Mouse (Mus musculus) G1E (cell line): ENCODE data around the gene Dtx2. TPM values are rescaled to one million over a fixed set of nuclear protein-coding genes. Genes with fewer than 3 reads are reported as not detected.

Experiments
- ATAC-seq: 2 replicates; pipeline ENCODE4 v1.8.0; 2016; ENCODE audit warnings: mild to moderate bottlenecking; ENCODE audit not compliant: insufficient number of reproducible peaks, poor library complexity, low FRiP score, severe bottlenecking; ENCODE audit errors: extremely low read depth
- DNase-seq: peaks from one replicate; pipeline ENCODE4 v3.0.0; 2012; ENCODE audit warnings: low spot score
- H3K27me3 ChIP-seq: 2 replicates; pipeline ENCODE4 v1.6.1; 2012; ENCODE audit warnings: mild to moderate bottlenecking, low read length, inconsistent platforms; ENCODE audit not compliant: insufficient read depth
- H3K36me3 ChIP-seq: replicated peaks from 2 replicates; pipeline ENCODE3; 2012; ENCODE audit warnings: mild to moderate bottlenecking, inconsistent platforms
- H3K4me1 ChIP-seq: 2 replicates; pipeline ENCODE4 v1.6.1; 2012; ENCODE audit warnings: low read depth, low read length, inconsistent platforms, mixed read lengths; ENCODE audit not compliant: insufficient read depth
- H3K4me3 ChIP-seq: 2 replicates; pipeline ENCODE4 v1.5.1; 2012; ENCODE audit warnings: low read depth, mild to moderate bottlenecking, inconsistent platforms, low read length, moderate library complexity, mixed read lengths
- H3K9me3 ChIP-seq: replicated peaks from 2 replicates; pipeline ENCODE4 v1.6.1; 2012; ENCODE audit warnings: inconsistent platforms
- CTCF ChIP-seq: IDR thresholded peaks from 2 replicates; pipeline ENCODE4 v1.5.1; 2012; ENCODE audit warnings: low read depth, low read length, inconsistent platforms, mixed read lengths
- GATA1 ChIP-seq: IDR thresholded peaks from 2 replicates; pipeline ENCODE4 v1.6.1; 2012; ENCODE audit warnings: borderline replicate concordance, low read length, inconsistent platforms, mixed read lengths
- GATA2 ChIP-seq: IDR thresholded peaks from 2 replicates; pipeline ENCODE4 v1.6.1; 2012; ENCODE audit warnings: low read depth, low read length, inconsistent platforms, borderline replicate concordance
- POLR2AphosphoS5 ChIP-seq: IDR thresholded peaks from 2 replicates; pipeline ENCODE4 v1.6.1; 2012; ENCODE audit warnings: low read depth, low read length, inconsistent platforms; ENCODE audit not compliant: insufficient replicate concordance
- TAL1 ChIP-seq: conservative IDR thresholded peaks from 2 replicates; pipeline ENCODE4 v1.6.1; 2012; ENCODE audit warnings: low read depth, low read length, inconsistent platforms, mixed read lengths
- polyA plus RNA-seq: library from polyadenylated mRNA; stranded (reverse); fragments of >175 nt; gene quantifications from 2 replicates; pipeline ENCODE4 v1.2.3, GENCODE M21; 2012
- total RNA-seq, 2 experiments: library from RNA; stranded (forward) in 1 of 2; stranded (reverse) in 1 of 2; fragments of 200-1000 nt in 1 of 2; fragments of >200 nt in 1 of 2; fragmentation: Nextera tagmentation in 1 of 2; gene quantifications; 2 replicates each; pipeline ENCODE4 v1.2.3; 2014 to 2017

Gene Dtx2
- total and polyA plus RNA-seq, 3 experiments: 5.1 to 25.6 (median 25.2) TPM

- no peaks in the 10 kb centered on the region for H3K9me3 ChIP-seq
- TF ChIP-seq GATA2: no peak
- TF ChIP-seq TAL1: no peak
- no peak for TF ChIP-seq CTCF
- TF ChIP-seq GATA1: no peak
- TF ChIP-seq POLR2AphosphoS5: no peak
- H3K4me3 ChIP-seq: no peak overlapping the region
- H3K4me1 ChIP-seq: peaks cover 5% of the 10 kb centered on the region
- no peaks in the 10 kb centered on the region for H3K36me3 ChIP-seq
- no peak for ATAC-seq
- peaks cover 17% of the 10 kb centered on the region for H3K27me3 ChIP-seq
- DNase-seq: no peak
Measured at GRCm38 (mm10) chr5:135987248-135987647, 7.4 kb upstream of the Dtx2 start.

- DNase-seq (no peak), ATAC-seq (no peak)
- H3K9me3 ChIP-seq: no peaks in the 10 kb centered on the region
- TF ChIP-seq TAL1 (no peak), GATA2 (no peak), CTCF (no peak), GATA1 (no peak), POLR2AphosphoS5 (no peak)
- H3K36me3 ChIP-seq: no peaks in the 10 kb centered on the region
- H3K4me1 ChIP-seq: peaks cover 15% of the 10 kb centered on the region
- H3K27me3 ChIP-seq: peaks cover 8% of the 10 kb centered on the region
- H3K4me3 ChIP-seq: no peak overlapping the region
Measured at GRCm38 (mm10) chr5:135990601-135991000, 4.0 kb upstream of the Dtx2 start.

GRCm38 (mm10) chr5:135993381-135993965 lies 1.1 kb upstream of the Dtx2 start:
- no peak for TF ChIP-seq CTCF
- TF ChIP-seq TAL1: no peak
- no peak for TF ChIP-seq POLR2AphosphoS5
- no peak for TF ChIP-seq GATA1
- TF ChIP-seq GATA2: no peak
- Histone ChIP-seq H3K9me3 (no peaks in the 10 kb centered on the region), H3K4me1 (peaks cover 15% of the 10 kb centered on the region), H3K27me3 (peaks cover 4% of the 10 kb centered on the region; the same call in 1 of the 2 replicates), H3K4me3 (no peak overlapping the region), H3K36me3 (peaks cover 25% of the 10 kb centered on the region)
- ATAC-seq: no peak
- no peak for DNase-seq

GRCm38 (mm10) chr5:135994335-135994724 lies 270 bp upstream of the Dtx2 start:
- H3K9me3 ChIP-seq: no peaks in the 10 kb centered on the region
- H3K4me1 ChIP-seq: peaks cover 15% of the 10 kb centered on the region
- peak overlapping the region; percentile 81; the same call in 1 of the 2 replicates for H3K4me3 ChIP-seq
- DNase-seq (no peak), ATAC-seq (no peak)
- TF ChIP-seq POLR2AphosphoS5 (no peak), CTCF (no peak), TAL1 (no peak), GATA1 (no peak), GATA2 (no peak)
- peaks cover 33% of the 10 kb centered on the region for H3K36me3 ChIP-seq
- H3K27me3 ChIP-seq: peaks cover 4% of the 10 kb centered on the region; the same call in 1 of the 2 replicates

GRCm38 (mm10) chr5:135996162-135996561 lies 1.6 kb downstream of the Dtx2 start:
- TF ChIP-seq TAL1 (no peak), CTCF (no peak), POLR2AphosphoS5 (no peak), GATA1 (no peak), GATA2 (no peak)
- H3K4me3 ChIP-seq: no peak overlapping the region
- peaks cover 44% of the 10 kb centered on the region for H3K36me3 ChIP-seq
- H3K9me3 ChIP-seq: no peaks in the 10 kb centered on the region
- peaks cover 4% of the 10 kb centered on the region; the same call in 1 of the 2 replicates for H3K27me3 ChIP-seq
- DNase-seq (no peak), ATAC-seq (no peak)
- H3K4me1 ChIP-seq: peaks cover 14% of the 10 kb centered on the region

- H3K36me3 ChIP-seq: peaks cover 79% of the 10 kb centered on the region
- no peaks in the 10 kb centered on the region for H3K27me3 ChIP-seq
- no peak for ATAC-seq
- DNase-seq: no peak
- H3K4me1 ChIP-seq: peaks cover 8% of the 10 kb centered on the region
- H3K9me3 ChIP-seq: no peaks in the 10 kb centered on the region
- no peak for TF ChIP-seq GATA2
- TF ChIP-seq GATA1: no peak
- no peak for TF ChIP-seq CTCF
- no peak for TF ChIP-seq POLR2AphosphoS5
- TF ChIP-seq TAL1: no peak
- H3K4me3 ChIP-seq: no peak overlapping the region
Measured at GRCm38 (mm10) chr5:136001222-136001621, 6.6 kb downstream of the Dtx2 start.

GRCm38 (mm10) chr5:136002325-136002724 lies 7.7 kb downstream of the Dtx2 start:
- H3K27me3 ChIP-seq: no peaks in the 10 kb centered on the region
- TF ChIP-seq GATA2 (no peak), POLR2AphosphoS5 (no peak), GATA1 (no peak), TAL1 (no peak), CTCF (no peak)
- ATAC-seq: no peak
- no peak for DNase-seq
- H3K4me1 ChIP-seq: peaks cover 8% of the 10 kb centered on the region
- peaks cover 76% of the 10 kb centered on the region for H3K36me3 ChIP-seq
- no peaks in the 10 kb centered on the region for H3K9me3 ChIP-seq
- H3K4me3 ChIP-seq: no peak overlapping the region
